Mouse (Mus musculus) bone marrow macrophage, adult 2 months (primary cell): ENCODE results near the gene Cog6.

ENCODE experiments used
- CTCF ChIP-seq: IDR thresholded peaks from 2 replicates; pipeline ENCODE4 v1.5.1; 2012; ENCODE audit warnings: low read depth, mild to moderate bottlenecking, low read length, moderate library complexity
- POLR2A ChIP-seq: IDR thresholded peaks from 2 replicates; pipeline ENCODE4 v1.6.1; 2012; ENCODE audit warnings: mild to moderate bottlenecking, low read depth, low read length, borderline replicate concordance

DNA sequence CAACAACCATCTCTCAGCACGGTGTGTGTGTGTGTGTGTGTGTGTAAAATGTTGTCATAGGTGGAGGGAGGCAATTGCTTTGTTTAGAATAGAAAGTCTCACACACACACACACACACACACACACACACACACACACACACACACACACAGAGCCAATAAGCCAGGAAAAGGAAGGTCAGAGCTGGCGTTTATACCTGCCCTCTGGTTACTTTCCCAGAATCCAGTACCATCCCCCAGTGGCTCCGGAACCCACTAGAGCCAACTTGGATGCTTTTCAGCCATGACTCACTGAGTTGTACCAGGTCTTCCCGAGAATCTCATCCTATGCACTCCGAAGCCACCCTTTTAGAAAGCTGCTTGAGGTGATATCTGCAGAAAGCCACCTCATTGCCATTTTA lies 78.6 kb downstream of the Cog6 start:
- no peak for TF ChIP-seq POLR2A
- no peak for TF ChIP-seq CTCF
